Mouse (Mus musculus) liver, embryonic 15.5 days (tissue): Measurements from ENCODE around the gene Rex2. TPM values are rescaled to one million over a fixed set of nuclear protein-coding genes. Genes with fewer than 3 reads are reported as not detected.
"Not testable (repeated sequence)": the region's sequence is repeated elsewhere in the genome, so short reads cannot be mapped to it uniquely, and the experiment has no call there.

Experiments used
- ATAC-seq: fragments of 200-750 bp; cut with Nextera tagmentation; 2 replicates; pipeline ENCODE4 v1.8.0; 2017; ENCODE audit warnings: moderate number of reproducible peaks, mild to moderate bottlenecking, moderate library complexity; ENCODE audit not compliant: insufficient read depth
- H3K27ac ChIP-seq: fragments of 300-500 bp; sonication (generic); replicated peaks from 2 replicates; pipeline ENCODE4 v1.5.1; 2015; ENCODE audit warnings: mild to moderate bottlenecking, inconsistent platforms
- H3K27me3 ChIP-seq: fragments of 300-500 bp; sonication (generic); 2 replicates; pipeline ENCODE4 v1.6.1; 2015; ENCODE audit warnings: mild to moderate bottlenecking, inconsistent platforms
- H3K36me3 ChIP-seq: fragments of 300-500 bp; sonication (generic); replicated peaks from 2 replicates; pipeline ENCODE4 v1.6.1; 2015; ENCODE audit warnings: moderate library complexity, mild to moderate bottlenecking, inconsistent platforms
- H3K4me1 ChIP-seq: fragments of 300-500 bp; sonication (generic); replicated peaks from 2 replicates; pipeline ENCODE4 v1.6.1; 2015; ENCODE audit warnings: inconsistent platforms
- H3K4me2 ChIP-seq: fragments of 300-500 bp; sonication (generic); 2 replicates; pipeline ENCODE4 v1.6.1; 2015; ENCODE audit warnings: moderate library complexity, mild to moderate bottlenecking, inconsistent platforms
- H3K4me3 ChIP-seq: fragments of 300-500 bp; sonication (generic); replicated peaks from 2 replicates; pipeline ENCODE4 v1.5.1; 2015; ENCODE audit warnings: mild to moderate bottlenecking, inconsistent platforms
- H3K9ac ChIP-seq: fragments of 300-500 bp; sonication (generic); 2 replicates; pipeline ENCODE4 v1.6.1; 2015; ENCODE audit warnings: moderate library complexity, mild to moderate bottlenecking, inconsistent platforms
- H3K9me3 ChIP-seq: fragments of 300-500 bp; sonication (generic); replicated peaks from 2 replicates; pipeline ENCODE4 v1.6.1; 2016; ENCODE audit warnings: inconsistent platforms
- WGBS: fragments of 180-500 bp; shearing (Covaris S2); methylation state at CpG from one replicate; pipeline ENCODE4 v1.1.7; 2015; ENCODE audit warnings: mixed read lengths; ENCODE audit not compliant: insufficient replicate concordance; 5-methylcytosine and 5-hydroxymethylcytosine counted together
- polyA plus RNA-seq: library from polyadenylated mRNA; unstranded; fragments of >200 nt; fragmentation: Nextera tagmentation; extraction: Ambion mirVana; gene quantifications from 2 replicates; pipeline ENCODE4 v1.2.1, GENCODE M21; 2015

Rex2 gene
- not detected in 2 replicates for polyA plus RNA-seq

- H3K9me3 ChIP-seq, H3K27me3 ChIP-seq, H3K4me1 ChIP-seq, H3K36me3 ChIP-seq, H3K4me2 ChIP-seq, H3K27ac ChIP-seq, H3K9ac ChIP-seq, ATAC-seq, H3K4me3 ChIP-seq: not testable (repeated sequence)
- WGBS, result no CpG with 5 or more reads among the region's 6 CpGs
Observed at GRCm38 (mm10) chr4:147021550-147021949, at the start of gene Rex2. Gene Rex2 (plus strand): TSS chr4:147021850.

DNA sequence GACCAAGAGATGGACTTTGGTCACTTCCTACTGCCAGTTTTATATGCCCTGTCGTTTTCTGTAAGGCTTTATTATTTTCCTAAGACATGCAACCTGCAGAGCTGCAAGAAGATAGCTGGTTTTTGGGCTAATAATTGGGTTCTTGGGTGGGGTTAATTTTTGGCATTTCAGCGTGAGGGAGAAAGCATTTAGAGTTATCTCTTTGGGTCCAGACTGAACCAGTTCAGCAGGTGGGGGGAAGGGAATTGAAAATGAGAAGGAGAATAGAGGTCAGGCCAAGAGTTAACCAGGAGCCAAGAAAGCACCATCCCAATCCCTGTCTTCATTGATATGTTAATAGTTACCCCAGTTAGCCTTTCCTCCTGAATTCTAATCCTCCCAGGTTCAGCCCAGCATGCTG, 45.1 kb upstream of the Rex2 start:
- 9% methylated on average over 2 of the region's 2 CpGs for WGBS
- not testable (repeated sequence) for H3K27ac ChIP-seq, ATAC-seq

GRCm38 (mm10) chr4:147018400-147018799, 3.2 kb upstream of the Rex2 start:
- not testable (repeated sequence) for H3K27ac ChIP-seq, H3K27me3 ChIP-seq, H3K9me3 ChIP-seq, H3K9ac ChIP-seq, ATAC-seq, H3K36me3 ChIP-seq, H3K4me1 ChIP-seq, H3K4me2 ChIP-seq, H3K4me3 ChIP-seq
- no CpG with 5 or more reads among the region's 1 CpGs for WGBS

More for the DNA sequence above, 45.1 kb upstream of the Rex2 start:
- H3K36me3 ChIP-seq, H3K4me1 ChIP-seq, H3K27me3 ChIP-seq, H3K4me3 ChIP-seq, H3K4me2 ChIP-seq, H3K9ac ChIP-seq, H3K9me3 ChIP-seq: not testable (repeated sequence)

- H3K36me3 ChIP-seq, H3K27ac ChIP-seq, H3K4me2 ChIP-seq, H3K9ac ChIP-seq, H3K27me3 ChIP-seq, H3K9me3 ChIP-seq, H3K4me3 ChIP-seq, ATAC-seq, H3K4me1 ChIP-seq: not testable (repeated sequence)
- 49% methylated on average over 1 of the region's 1 CpGs for whole genome bisulfite sequencing
Observed at GRCm38 (mm10) chr4:147026374-147026773, 4.7 kb downstream of the Rex2 start.

DNA sequence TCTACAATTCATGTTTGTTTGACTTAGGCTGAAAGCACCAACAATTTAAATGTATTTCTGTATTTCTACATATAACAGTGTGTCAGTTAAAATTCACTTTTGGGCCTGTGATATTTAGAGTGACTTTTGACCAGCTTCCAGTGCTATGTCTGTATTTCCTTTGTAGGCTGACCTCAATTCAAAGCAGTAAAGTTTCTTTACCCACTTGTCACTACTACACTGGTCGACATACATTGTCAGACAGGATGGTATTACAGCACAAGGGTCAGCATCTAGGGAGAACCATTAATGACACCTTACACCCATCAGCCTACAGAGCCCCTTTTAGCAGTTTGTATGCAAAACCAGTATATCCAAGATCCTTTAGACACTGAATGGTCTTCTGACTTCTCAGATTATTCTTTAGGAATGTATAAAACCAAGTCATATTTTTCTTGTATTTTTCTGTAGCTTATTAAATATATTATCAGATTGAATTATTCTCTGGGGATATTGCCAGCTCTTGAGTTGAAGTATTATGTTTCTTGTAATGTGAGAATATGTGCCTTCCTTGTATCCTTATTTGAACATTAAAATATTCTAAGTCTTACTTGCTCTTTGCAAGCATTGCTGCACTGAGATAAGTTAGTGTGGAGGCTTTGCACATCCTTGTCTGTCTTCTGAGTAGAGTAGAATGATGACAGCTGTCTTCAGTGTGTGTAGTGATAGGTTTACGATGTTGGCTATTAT, 9.8 kb downstream of the Rex2 start:
- WGBS, result 72% methylated on average over 1 of the region's 2 CpGs
- not testable (repeated sequence) for H3K27ac ChIP-seq, H3K27me3 ChIP-seq, H3K9ac ChIP-seq, H3K9me3 ChIP-seq, H3K4me1 ChIP-seq, H3K36me3 ChIP-seq, H3K4me3 ChIP-seq, H3K4me2 ChIP-seq
- peak; percentile 25 for ATAC-seq

- not testable (repeated sequence) for H3K4me3 ChIP-seq, H3K27me3 ChIP-seq, H3K9ac ChIP-seq, H3K4me2 ChIP-seq, H3K9me3 ChIP-seq, H3K36me3 ChIP-seq, ATAC-seq, H3K27ac ChIP-seq, H3K4me1 ChIP-seq
- 55% methylated on average over 3 of the region's 3 CpGs for WGBS
Observed at GRCm38 (mm10) chr4:147063768-147064167, 42.1 kb downstream of the Rex2 start.

- H3K4me2 ChIP-seq, H3K9ac ChIP-seq, H3K9me3 ChIP-seq, H3K4me1 ChIP-seq, H3K27ac ChIP-seq, H3K36me3 ChIP-seq, ATAC-seq, H3K27me3 ChIP-seq, H3K4me3 ChIP-seq: not testable (repeated sequence)
- WGBS, result 61% methylated on average over 3 of the region's 3 CpGs
Observed at GRCm38 (mm10) chr4:147065861-147066260, 44.2 kb downstream of the Rex2 start.

DNA sequence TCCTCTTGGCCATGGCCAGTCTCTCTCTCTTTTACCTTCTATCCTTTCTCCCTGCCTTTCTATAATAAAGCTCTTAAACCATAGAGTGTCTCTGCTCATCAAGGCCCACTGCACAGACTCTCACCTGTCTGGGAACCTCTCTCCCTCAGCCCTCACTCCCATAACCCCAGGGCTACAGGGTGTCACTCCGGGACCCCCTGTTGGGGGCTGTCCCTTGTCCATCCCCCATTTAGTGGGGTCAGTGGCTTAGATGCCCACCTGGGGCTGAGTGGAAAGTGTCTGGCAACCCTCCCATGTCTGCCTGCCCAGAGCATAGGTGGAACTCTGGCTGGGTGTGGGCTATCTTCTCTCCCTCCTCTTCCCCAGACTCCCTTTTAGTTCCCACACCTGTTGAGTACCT, 44.7 kb downstream of the Rex2 start:
- H3K4me3 ChIP-seq, H3K4me1 ChIP-seq, H3K9ac ChIP-seq, H3K27ac ChIP-seq, H3K27me3 ChIP-seq, H3K9me3 ChIP-seq, ATAC-seq, H3K36me3 ChIP-seq, H3K4me2 ChIP-seq: not testable (repeated sequence)
- 64% methylated on average over 1 of the region's 1 CpGs for WGBS

GRCm38 (mm10) chr4:147095641-147096040, 74.0 kb downstream of the Rex2 start:
- H3K27ac ChIP-seq, H3K9me3 ChIP-seq, H3K4me3 ChIP-seq, H3K27me3 ChIP-seq, H3K4me1 ChIP-seq, H3K4me2 ChIP-seq, ATAC-seq, H3K9ac ChIP-seq, H3K36me3 ChIP-seq: not testable (repeated sequence)
- 48% methylated on average over 2 of the region's 2 CpGs for WGBS

GRCm38 (mm10) chr4:147101666-147102626, 80.3 kb downstream of the Rex2 start:
- H3K9me3 ChIP-seq, H3K27me3 ChIP-seq, H3K36me3 ChIP-seq, H3K9ac ChIP-seq, H3K27ac ChIP-seq, H3K4me1 ChIP-seq: not testable (repeated sequence)
- H3K4me2 ChIP-seq, result peak overlapping the region; percentile 59
- 0 out of 2 replicates have a peak, but pooled peaks have one; percentile 28 for ATAC-seq
- under 1% methylated on average over 84 of the region's 109 CpGs for whole genome bisulfite sequencing
- H3K4me3 ChIP-seq, result peak overlapping the region; percentile 33

DNA sequence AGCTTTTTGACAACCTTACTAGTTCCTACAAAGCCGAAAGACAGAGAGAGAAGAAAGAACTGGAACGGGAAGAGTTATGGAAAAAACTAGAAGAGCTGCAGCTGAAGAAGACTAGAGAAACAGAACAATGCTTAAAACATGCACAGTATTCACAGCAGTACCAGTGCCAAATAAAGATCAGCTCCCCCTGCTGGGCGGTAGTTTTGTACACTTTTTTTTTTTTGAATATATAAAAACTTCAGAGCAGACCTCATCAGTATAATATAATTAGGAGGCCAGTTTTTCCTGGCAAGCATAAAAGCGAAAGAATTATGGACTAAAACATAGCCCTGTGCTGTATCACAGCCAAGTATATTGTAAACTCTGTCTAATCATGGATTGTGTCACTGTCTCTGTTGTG, 82.2 kb downstream of the Rex2 start:
- H3K4me3 ChIP-seq, H3K9ac ChIP-seq, H3K27me3 ChIP-seq, H3K4me2 ChIP-seq, H3K4me1 ChIP-seq, H3K9me3 ChIP-seq, H3K36me3 ChIP-seq, ATAC-seq, H3K27ac ChIP-seq: not testable (repeated sequence)
- WGBS, result 31% methylated on average over 4 of the region's 4 CpGs
